ENCODE assay signal across 8 mouse cellular contexts in genomic region chr13:13393228-13394095, GRCm38 (mm10). TPM values are rescaled to one million over a fixed set of nuclear protein-coding genes. Genes with fewer than 3 reads are reported as not detected.
DNase-seq lines count a peak whose midpoint lies in the region; TF ChIP-seq lines count a peak whose summit lies in the region.
"Not testable (repeated sequence)": the region's sequence is repeated elsewhere in the genome, so short reads cannot be mapped to it uniquely, and the experiment has no call there.

TSS of gene Gpr137b (minus strand) at chr13:13394014.

- not testable (repeated sequence) for H3K9me3 ChIP-seq in heart, embryonic 10.5 days; megakaryocyte, embryonic 14.5 days

- not testable (repeated sequence) for H3K4me1 ChIP-seq in bone marrow macrophage, adult 2 months (ENCODE audit: control insufficient read depth, insufficient read depth, low read length); heart, embryonic 10.5 days; kidney, adult 2 months (ENCODE audit: control insufficient read depth, insufficient read depth, low read length); megakaryocyte, embryonic 14.5 days

- TF ChIP-seq CTCF in bone marrow macrophage, adult 2 months (IDR thresholded peaks at IDR 0.05; ENCODE audit: low read depth, low read length); kidney, adult 2 months (conservative IDR thresholded peaks at IDR 0.05; ENCODE audit: insufficient read depth, insufficient read length, low read depth, low read length): not testable (repeated sequence)

- peak; percentile 87 for DNase-seq in 3134 (ENCODE audit: extremely low read depth, insufficient read length, low spot score)
- peak; percentile 36 for DNase-seq in fibroblast of lung, adult 2 months (ENCODE audit: low read depth)
- peak; percentile 71 for DNase-seq in heart, embryonic 10.5 days (ENCODE audit: low spot score)
- DNase-seq in kidney, adult 2 months = peak; percentile 70
- DNase-seq in left cerebral cortex, postnatal 36 days (ENCODE audit: low spot score in 2 of 2) = peak; percentile 72 to 76
- DNase-seq in right cerebral cortex, adult 2 months (ENCODE audit: low spot score in 2 of 2) = peak; percentile 51 to 67

- not testable (repeated sequence) for H3K27me3 ChIP-seq in heart, embryonic 10.5 days (ENCODE audit: insufficient read depth, poor library complexity, severe bottlenecking); kidney, adult 2 months (replicated peaks; ENCODE audit: control insufficient read depth, insufficient read depth, low read length); megakaryocyte, embryonic 14.5 days (replicated peaks)

- H3K36me3 ChIP-seq in heart, embryonic 10.5 days; kidney, adult 2 months (ENCODE audit: control insufficient read depth, insufficient read depth, low read length); megakaryocyte, embryonic 14.5 days (replicated peaks; ENCODE audit: low read length): not testable (repeated sequence)

- intact Hi-C loops in left cerebral cortex, postnatal 36 days (cut with DNase I) = not testable (repeated sequence)

- under 1% methylated on average over 64 of the region's 78 CpGs for WGBS in heart, embryonic 10.5 days
- under 1% methylated on average over 56 of the region's 78 CpGs for WGBS in kidney, adult 2 months

- H3K4me3 ChIP-seq in bone marrow macrophage, adult 2 months (ENCODE audit: insufficient read depth, low read length) = peak within 1 kb of the TSS; percentile 73
- peak within 1 kb of the TSS; percentile 52 for H3K4me3 ChIP-seq in heart, embryonic 10.5 days
- H3K4me3 ChIP-seq in kidney, adult 2 months (ENCODE audit: insufficient read depth, low read depth, low read length) = peak within 1 kb of the TSS; percentile 61
- H3K4me3 ChIP-seq in megakaryocyte, embryonic 14.5 days (replicated peaks) = peak within 1 kb of the TSS; percentile 87

- TF ChIP-seq POLR2A in bone marrow macrophage, adult 2 months (IDR thresholded peaks at IDR 0.05; ENCODE audit: borderline replicate concordance, low read depth, low read length); kidney, adult 2 months (IDR thresholded peaks at IDR 0.05; ENCODE audit: low read depth, low read length): not testable (repeated sequence)

- H3K27ac ChIP-seq in bone marrow macrophage, adult 2 months (ENCODE audit: insufficient read depth, low read depth, low read length) = peak within 1 kb of the TSS; percentile 91
- H3K27ac ChIP-seq in heart, embryonic 10.5 days = peak within 1 kb of the TSS; percentile 56; the same call in 1 of the 2 replicates
- H3K27ac ChIP-seq in kidney, adult 2 months (ENCODE audit: insufficient read depth, low read depth, low read length) = peak within 1 kb of the TSS; percentile 31; the same call in 1 of the 2 replicates

RNA-seq across cellular contexts. Expression of gene Gpr137b, which starts in this region (rescaled TPM):
- 167 and 190 TPM in 2 replicates for polyA plus RNA-seq in bone marrow macrophage, adult 2 months (2012; ENCODE audit: insufficient read depth, insufficient read length, missing spikeins)
- polyA plus RNA-seq in heart, embryonic 10.5 days (2016; fragmentation: Nextera tagmentation; extraction: Ambion mirVana) = 11.3 and 12.1 TPM in 2 replicates
- polyA plus RNA-seq in kidney, adult 2 months (2012; rRNA removed) = 283 and 302 TPM in 2 replicates
- total RNA-seq in left cerebral cortex, postnatal 36 days (2021) = 10 to 100 TPM; 21.4 to 23.4 TPM
- polyA plus RNA-seq in megakaryocyte, embryonic 14.5 days (2012; ENCODE audit: insufficient read depth, low replicate concordance) = 1.2 TPM in 1 of 2 replicates, not detected in the other

Comparison
In these comparisons a context has a peak if more than half of its experiments do, and no peak if none do; other contexts are left out.
1. Peak in every context shown above with its lines: DNase-seq, H3K4me3 ChIP-seq and H3K27ac ChIP-seq.
2. RNA of gene Gpr137b (polyA plus RNA-seq): 283 to 302 TPM in kidney, adult 2 months and 167 to 190 TPM in bone marrow macrophage, adult 2 months; 11.3 to 12.1 TPM in heart, embryonic 10.5 days and 1.2 TPM in megakaryocyte, embryonic 14.5 days; every median in the first group is over 10 times any median in the second.
3. DNase-seq: peak in every context shown above with its lines; median percentile 87 in 3134; 74 in left cerebral cortex, postnatal 36 days; 71 in heart, embryonic 10.5 days; 70 in kidney, adult 2 months; 59 in right cerebral cortex, adult 2 months; 36 in fibroblast of lung, adult 2 months.
4. H3K27ac ChIP-seq: peak in every context shown above with its lines; median percentile 91 in bone marrow macrophage, adult 2 months; 56 in heart, embryonic 10.5 days; 31 in kidney, adult 2 months.